Mouse (Mus musculus) G1E (cell line): Measurements from ENCODE around the gene Dctn5.

Source experiments
- CTCF ChIP-seq: IDR thresholded peaks from 2 replicates; pipeline ENCODE4 v1.5.1; 2012; ENCODE audit warnings: low read depth, low read length, inconsistent platforms, mixed read lengths
- GATA1 ChIP-seq: IDR thresholded peaks from 2 replicates; pipeline ENCODE4 v1.6.1; 2012; ENCODE audit warnings: borderline replicate concordance, low read length, inconsistent platforms, mixed read lengths
- GATA2 ChIP-seq: IDR thresholded peaks from 2 replicates; pipeline ENCODE4 v1.6.1; 2012; ENCODE audit warnings: low read depth, low read length, inconsistent platforms, borderline replicate concordance
- POLR2AphosphoS5 ChIP-seq: IDR thresholded peaks from 2 replicates; pipeline ENCODE4 v1.6.1; 2012; ENCODE audit warnings: low read depth, low read length, inconsistent platforms; ENCODE audit not compliant: insufficient replicate concordance
- TAL1 ChIP-seq: conservative IDR thresholded peaks from 2 replicates; pipeline ENCODE4 v1.6.1; 2012; ENCODE audit warnings: low read depth, low read length, inconsistent platforms, mixed read lengths

GRCm38 (mm10) chr7:122152473-122152872 lies 19.6 kb downstream of the Dctn5 start:
- TF ChIP-seq CTCF: no peak
- no peak for TF ChIP-seq GATA1
- TF ChIP-seq TAL1: no peak
- no peak for TF ChIP-seq POLR2AphosphoS5
- no peak for TF ChIP-seq GATA2
